Mouse (Mus musculus): Measurements from ENCODE around the gene Serinc5. TPM values are rescaled to one million over a fixed set of nuclear protein-coding genes. Genes with fewer than 3 reads are reported as not detected.

The Serinc5 gene
- polyA plus RNA-seq (2014; fragmentation: Nextera tagmentation; extraction: Ambion mirVana) = 18.0 and 21.0 TPM in 2 replicates

GRCm38 (mm10) chr13:92610311-92611221, at the start of gene Serinc5:
Serinc5 (plus strand) TSS chr13:92611091.
- Histone ChIP-seq H3K27ac (ENCODE audit: low read depth, low read length) (peak within 1 kb of the TSS; percentile 79), H3K4me3 (ENCODE audit: low read depth, low read length) (peak within 1 kb of the TSS; percentile 73), H3K4me2 (ENCODE audit: low read depth) (peak within 1 kb of the TSS; percentile 85), H3K4me1 (ENCODE audit: control insufficient read depth, insufficient read depth, low read length) (0 out of 2 replicates have a peak, but pooled peaks cover 7% of the 10 kb centered on the region), H3K36me3 (ENCODE audit: control insufficient read depth, insufficient read depth, low read length) (no peaks in the 10 kb centered on the region), H3K27me3 (ENCODE audit: control insufficient read depth, insufficient read depth, low read length) (no peaks in the 10 kb centered on the region), H3K9ac (ENCODE audit: low read length) (peak within 1 kb of the TSS; percentile 78), H3K9me3 (ENCODE audit: control insufficient read depth, low read length) (no peaks in the 10 kb centered on the region)
- WGBS = under 1% methylated on average over 55 of the region's 55 CpGs
- DNase-seq (ENCODE audit: low spot score) (peak; percentile 98), ATAC-seq (ENCODE audit: insufficient read depth, low FRiP score, low TSS enrichment) (peak; percentile 99)

GRCm38 (mm10) chr13:92576072-92576471, 34.8 kb upstream of the Serinc5 start, which contains the start of gene Spz1:
Spz1 (minus strand) TSS chr13:92576172.
- no peaks in the 10 kb centered on the region for H3K36me3 ChIP-seq (ENCODE audit: control insufficient read depth, insufficient read depth, low read length)
- H3K4me3 ChIP-seq (ENCODE audit: low read depth, low read length) = no peak within 1 kb of the TSS
- H3K27me3 ChIP-seq (ENCODE audit: control insufficient read depth, insufficient read depth, low read length) = no peaks in the 10 kb centered on the region
- no peak for DNase-seq (ENCODE audit: low spot score)
- H3K9ac ChIP-seq (ENCODE audit: low read length) = no peak within 1 kb of the TSS
- H3K9me3 ChIP-seq (ENCODE audit: control insufficient read depth, low read length) = no peaks in the 10 kb centered on the region
- no peak within 1 kb of the TSS for H3K27ac ChIP-seq (ENCODE audit: low read depth, low read length)
- H3K4me1 ChIP-seq (ENCODE audit: control insufficient read depth, insufficient read depth, low read length) = no peaks in the 10 kb centered on the region
- H3K4me2 ChIP-seq (ENCODE audit: low read depth) = no peak within 1 kb of the TSS
- no peak for ATAC-seq (ENCODE audit: insufficient read depth, low FRiP score, low TSS enrichment)

- 71% methylated on average over 6 of the region's 6 CpGs for WGBS
Measured at GRCm38 (mm10) chr13:92576688-92577087, 34.2 kb upstream of the Serinc5 start.

DNA sequence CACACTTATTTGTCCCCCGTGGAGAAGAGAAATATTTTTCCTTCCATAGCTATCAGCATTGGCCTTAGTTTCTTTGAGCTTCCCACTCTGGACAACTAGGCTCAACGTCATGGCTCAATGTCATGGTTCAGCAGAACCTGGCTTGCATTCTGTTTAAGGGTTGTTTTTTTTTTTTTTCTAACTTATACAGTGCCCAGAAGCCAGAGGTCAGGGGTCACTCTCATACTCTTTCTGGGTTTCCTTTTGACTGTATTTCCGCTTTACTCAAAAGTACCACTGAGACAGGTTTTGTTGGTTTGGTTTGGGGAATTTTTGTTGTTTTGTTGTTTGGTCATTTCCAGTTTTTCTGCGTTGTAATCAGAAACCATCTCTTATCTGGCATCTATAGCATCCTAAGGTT, 32.7 kb upstream of the Serinc5 start:
- no peak overlapping the region for H3K27ac ChIP-seq (ENCODE audit: low read depth, low read length)
- DNase-seq (ENCODE audit: low spot score) = no peak
- H3K4me3 ChIP-seq (ENCODE audit: low read depth, low read length) = no peak overlapping the region
- no peak for ATAC-seq (ENCODE audit: insufficient read depth, low FRiP score, low TSS enrichment)
- no peaks in the 10 kb centered on the region for H3K4me1 ChIP-seq (ENCODE audit: control insufficient read depth, insufficient read depth, low read length)
- no peaks in the 10 kb centered on the region for H3K9me3 ChIP-seq (ENCODE audit: control insufficient read depth, low read length)
- no peaks in the 10 kb centered on the region for H3K27me3 ChIP-seq (ENCODE audit: control insufficient read depth, insufficient read depth, low read length)
- no peak overlapping the region for H3K4me2 ChIP-seq (ENCODE audit: low read depth)
- no peaks in the 10 kb centered on the region for H3K36me3 ChIP-seq (ENCODE audit: control insufficient read depth, insufficient read depth, low read length)
- WGBS = 82% methylated on average over 4 of the region's 4 CpGs
- no peak overlapping the region for H3K9ac ChIP-seq (ENCODE audit: low read length)

More at GRCm38 (mm10) chr13:92576688-92577087, 34.2 kb upstream of the Serinc5 start:
- DNase-seq (ENCODE audit: low spot score) = no peak
- Histone ChIP-seq H3K4me3 (ENCODE audit: low read depth, low read length) (no peak overlapping the region), H3K9ac (ENCODE audit: low read length) (no peak overlapping the region), H3K9me3 (ENCODE audit: control insufficient read depth, low read length) (no peaks in the 10 kb centered on the region), H3K27ac (ENCODE audit: low read depth, low read length) (no peak overlapping the region), H3K4me1 (ENCODE audit: control insufficient read depth, insufficient read depth, low read length) (no peaks in the 10 kb centered on the region), H3K36me3 (ENCODE audit: control insufficient read depth, insufficient read depth, low read length) (no peaks in the 10 kb centered on the region), H3K4me2 (ENCODE audit: low read depth) (no peak overlapping the region), H3K27me3 (ENCODE audit: control insufficient read depth, insufficient read depth, low read length) (no peaks in the 10 kb centered on the region)
- no peak for ATAC-seq (ENCODE audit: insufficient read depth, low FRiP score, low TSS enrichment)

DNA sequence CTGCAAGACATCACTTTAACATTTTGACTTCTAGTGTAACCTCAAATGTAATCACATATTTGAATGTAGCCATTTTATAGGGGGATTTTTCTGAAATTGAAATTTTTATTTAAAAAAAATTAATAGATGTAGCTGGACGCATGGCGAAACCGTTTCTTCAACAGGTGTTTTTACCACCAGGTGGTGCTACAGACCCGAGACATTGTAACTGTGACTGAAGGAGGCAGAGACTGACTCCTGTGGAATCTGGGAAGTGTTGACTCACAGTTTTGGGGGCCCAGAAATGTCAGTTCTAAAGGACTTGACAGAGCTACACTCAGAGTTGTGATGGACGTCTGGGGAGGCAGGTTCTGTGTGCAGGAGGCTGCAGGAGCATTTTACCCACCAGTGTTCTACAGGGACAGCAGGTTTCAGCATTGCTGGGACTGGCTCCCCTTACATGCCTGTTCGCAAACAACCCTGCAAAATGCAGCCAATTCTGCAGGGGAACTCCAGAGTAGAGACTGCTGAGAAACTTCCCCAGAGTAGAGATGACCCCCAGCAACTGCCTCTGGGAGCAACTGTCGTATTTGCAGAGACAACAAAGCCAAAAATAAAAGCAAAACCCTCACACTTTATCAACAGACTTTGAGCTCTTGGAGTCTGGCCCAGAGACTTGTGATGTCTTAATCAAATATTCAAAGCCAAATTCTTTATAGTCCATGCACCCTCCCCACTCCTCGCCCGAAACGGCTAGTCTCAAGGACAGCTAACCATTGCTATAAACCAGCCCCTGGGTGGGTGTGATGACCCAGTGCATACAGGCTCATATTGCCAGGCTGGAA, 30.5 kb upstream of the Serinc5 start:
- H3K36me3 ChIP-seq (ENCODE audit: control insufficient read depth, insufficient read depth, low read length) = no peaks in the 10 kb centered on the region
- DNase-seq (ENCODE audit: low spot score) (peak; percentile 66), ATAC-seq (ENCODE audit: insufficient read depth, low FRiP score, low TSS enrichment) (peak; percentile 48; the same call in 1 of the 2 replicates)
- no peaks in the 10 kb centered on the region for H3K27me3 ChIP-seq (ENCODE audit: control insufficient read depth, insufficient read depth, low read length)
- 40% methylated on average over 10 of the region's 10 CpGs for WGBS
- H3K27ac ChIP-seq (ENCODE audit: low read depth, low read length) = no peak overlapping the region
- no peak overlapping the region for H3K4me2 ChIP-seq (ENCODE audit: low read depth)
- no peaks in the 10 kb centered on the region for H3K4me1 ChIP-seq (ENCODE audit: control insufficient read depth, insufficient read depth, low read length)
- H3K9ac ChIP-seq (ENCODE audit: low read length) = no peak overlapping the region
- H3K9me3 ChIP-seq (ENCODE audit: control insufficient read depth, low read length) = no peaks in the 10 kb centered on the region
- no peak overlapping the region for H3K4me3 ChIP-seq (ENCODE audit: low read depth, low read length)

- H3K4me3 ChIP-seq (ENCODE audit: low read depth, low read length) = no peak overlapping the region
- H3K4me1 ChIP-seq (ENCODE audit: control insufficient read depth, insufficient read depth, low read length) = no peaks in the 10 kb centered on the region
- H3K9me3 ChIP-seq (ENCODE audit: control insufficient read depth, low read length) = no peaks in the 10 kb centered on the region
- DNase-seq (ENCODE audit: low spot score) (no peak), ATAC-seq (ENCODE audit: insufficient read depth, low FRiP score, low TSS enrichment) (no peak)
- no peak overlapping the region for H3K27ac ChIP-seq (ENCODE audit: low read depth, low read length)
- no peaks in the 10 kb centered on the region for H3K36me3 ChIP-seq (ENCODE audit: control insufficient read depth, insufficient read depth, low read length)
- 80% methylated on average over 8 of the region's 8 CpGs for WGBS
- no peak overlapping the region for H3K4me2 ChIP-seq (ENCODE audit: low read depth)
- no peaks in the 10 kb centered on the region for H3K27me3 ChIP-seq (ENCODE audit: control insufficient read depth, insufficient read depth, low read length)
- H3K9ac ChIP-seq (ENCODE audit: low read length) = no peak overlapping the region
Measured at GRCm38 (mm10) chr13:92584094-92584717, 26.7 kb upstream of the Serinc5 start.

DNA sequence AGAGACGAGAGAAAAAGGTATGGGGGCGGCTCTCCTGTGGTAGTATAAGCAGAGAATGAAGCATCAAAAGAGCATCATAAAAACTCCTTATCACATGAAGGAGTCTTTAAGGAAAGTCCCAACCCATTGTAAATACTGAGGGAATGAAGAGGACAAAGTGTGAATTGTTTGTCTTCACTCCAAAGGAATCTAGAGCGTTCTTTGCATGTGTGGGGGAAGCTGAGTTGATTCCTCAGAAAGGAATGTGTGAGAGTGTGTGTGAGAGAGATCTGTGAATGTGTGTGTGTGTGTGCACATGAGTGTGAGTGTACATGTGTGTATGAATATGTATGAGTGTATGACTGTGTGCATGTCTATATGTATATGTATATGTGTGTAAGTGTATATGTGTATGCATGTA, 22.2 kb upstream of the Serinc5 start:
- Histone ChIP-seq H3K9me3 (ENCODE audit: control insufficient read depth, low read length) (no peaks in the 10 kb centered on the region), H3K4me3 (ENCODE audit: low read depth, low read length) (no peak overlapping the region), H3K4me1 (ENCODE audit: control insufficient read depth, insufficient read depth, low read length) (peaks cover 9% of the 10 kb centered on the region), H3K27me3 (ENCODE audit: control insufficient read depth, insufficient read depth, low read length) (no peaks in the 10 kb centered on the region), H3K36me3 (ENCODE audit: control insufficient read depth, insufficient read depth, low read length) (no peaks in the 10 kb centered on the region), H3K4me2 (ENCODE audit: low read depth) (no peak overlapping the region), H3K27ac (ENCODE audit: low read depth, low read length) (no peak overlapping the region), H3K9ac (ENCODE audit: low read length) (no peak overlapping the region)
- WGBS = 44% methylated on average over 3 of the region's 3 CpGs
- ATAC-seq (ENCODE audit: insufficient read depth, low FRiP score, low TSS enrichment) (no peak), DNase-seq (ENCODE audit: low spot score) (no peak)

GRCm38 (mm10) chr13:92589255-92589654, 21.6 kb upstream of the Serinc5 start:
- ATAC-seq (ENCODE audit: insufficient read depth, low FRiP score, low TSS enrichment) (no peak), DNase-seq (ENCODE audit: low spot score) (no peak)
- H3K9ac ChIP-seq (ENCODE audit: low read length) = no peak overlapping the region
- no peak overlapping the region for H3K27ac ChIP-seq (ENCODE audit: low read depth, low read length)
- H3K36me3 ChIP-seq (ENCODE audit: control insufficient read depth, insufficient read depth, low read length) = no peaks in the 10 kb centered on the region
- H3K4me1 ChIP-seq (ENCODE audit: control insufficient read depth, insufficient read depth, low read length) = peaks cover 14% of the 10 kb centered on the region
- H3K9me3 ChIP-seq (ENCODE audit: control insufficient read depth, low read length) = no peaks in the 10 kb centered on the region
- H3K4me3 ChIP-seq (ENCODE audit: low read depth, low read length) = no peak overlapping the region
- H3K27me3 ChIP-seq (ENCODE audit: control insufficient read depth, insufficient read depth, low read length) = no peaks in the 10 kb centered on the region
- no peak overlapping the region for H3K4me2 ChIP-seq (ENCODE audit: low read depth)
